Mouse (Mus musculus) left cerebral cortex, adult 11 months (tissue): ENCODE measurements around the gene Fer1l4.

Experiments
- DNase-seq: peaks from one replicate; pipeline ENCODE4 v3.0.0; 2022; ENCODE audit warnings: low spot score

The Fer1l4 gene

DNA sequence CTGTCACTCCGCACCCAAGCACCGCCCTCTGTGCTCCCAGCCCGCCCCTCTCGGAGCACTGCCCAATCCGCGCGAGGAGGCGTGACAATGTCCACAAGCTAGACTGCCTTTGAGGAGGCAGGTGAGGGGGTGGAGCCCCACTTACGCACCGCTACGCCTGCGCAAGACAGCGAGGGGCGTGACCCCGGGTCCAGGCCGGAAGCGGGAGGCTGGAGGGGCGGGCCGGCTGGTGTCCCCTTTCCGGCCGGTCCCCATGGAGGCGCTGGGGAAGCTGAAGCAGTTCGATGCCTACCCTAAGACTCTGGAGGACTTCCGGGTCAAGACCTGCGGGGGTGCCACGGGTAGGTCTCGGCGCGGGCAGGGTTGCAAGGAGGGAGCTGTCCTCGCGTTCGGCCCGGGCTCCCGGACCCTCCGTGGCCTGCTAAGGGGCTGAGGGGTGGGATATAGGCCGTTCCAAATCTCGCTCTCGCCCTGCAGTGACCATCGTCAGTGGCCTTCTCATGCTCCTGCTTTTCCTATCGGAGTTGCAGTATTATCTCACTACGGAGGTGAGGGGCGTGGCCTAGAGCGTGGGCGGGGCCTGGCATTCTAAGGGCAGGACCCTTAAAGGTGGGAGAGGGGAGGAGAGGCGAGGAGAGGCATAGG, 44.7 kb downstream of the Fer1l4 start, which contains the start of the genes 6430550D23Rik and Ergic3:
TSS of gene 6430550D23Rik (minus strand) at position 90 of the 645 bp plus-strand sequence.
TSS of gene Ergic3 (plus strand) at position 158 of the 645 bp plus-strand sequence.
- peak; percentile 97 for DNase-seq

- no peak for DNase-seq
Measured at GRCm38 (mm10) chr2:156005393-156005792, 47.4 kb downstream of the Fer1l4 start.

GRCm38 (mm10) chr2:155991863-155992321, 60.9 kb downstream of the Fer1l4 start:
- no peak for DNase-seq

GRCm38 (mm10) chr2:155991151-155991550, 61.6 kb downstream of the Fer1l4 start:
- no peak for DNase-seq

DNA sequence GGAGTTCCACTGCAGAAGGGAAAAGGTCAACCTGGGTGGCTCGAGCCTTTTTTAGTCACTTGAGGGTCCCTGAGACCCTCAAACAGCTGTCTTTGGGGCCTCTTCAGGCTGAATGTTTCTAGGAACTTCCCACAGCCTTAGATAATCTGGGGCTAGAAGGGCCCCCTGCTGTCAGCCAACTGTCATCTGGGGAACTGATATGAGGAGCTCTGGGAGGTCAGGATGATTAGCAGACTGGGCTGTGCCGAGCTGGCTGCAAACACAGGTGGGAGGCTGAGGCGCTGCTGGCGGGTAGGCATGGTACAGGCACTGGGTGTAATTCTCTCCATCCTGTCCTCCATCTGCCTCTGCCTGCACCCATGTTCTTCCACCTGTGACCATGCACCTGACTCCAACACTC, 63.7 kb downstream of the Fer1l4 start:
- no peak for DNase-seq

DNA sequence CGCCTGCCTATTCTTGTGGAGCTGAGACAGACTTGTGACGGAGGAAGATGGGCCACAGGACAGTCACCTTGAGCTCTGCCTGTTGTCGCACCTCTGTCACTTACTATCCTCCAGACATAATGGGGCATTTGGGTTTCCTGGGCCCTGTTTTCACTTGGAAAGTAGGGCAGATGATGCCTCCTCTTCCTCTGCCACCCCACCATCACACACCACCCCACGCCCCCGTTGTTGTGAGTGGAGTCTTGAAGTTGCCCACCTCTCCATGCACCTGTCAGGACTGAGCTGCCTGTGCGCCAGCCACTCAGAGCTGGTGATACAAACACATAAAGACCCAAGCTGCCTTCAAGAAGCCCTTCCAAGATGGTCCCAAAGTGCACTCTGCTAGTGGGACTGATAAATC, 65.6 kb downstream of the Fer1l4 start:
- DNase-seq, result no peak

GRCm38 (mm10) chr2:155985776-155986175, 67.0 kb downstream of the Fer1l4 start:
- no peak for DNase-seq

DNA sequence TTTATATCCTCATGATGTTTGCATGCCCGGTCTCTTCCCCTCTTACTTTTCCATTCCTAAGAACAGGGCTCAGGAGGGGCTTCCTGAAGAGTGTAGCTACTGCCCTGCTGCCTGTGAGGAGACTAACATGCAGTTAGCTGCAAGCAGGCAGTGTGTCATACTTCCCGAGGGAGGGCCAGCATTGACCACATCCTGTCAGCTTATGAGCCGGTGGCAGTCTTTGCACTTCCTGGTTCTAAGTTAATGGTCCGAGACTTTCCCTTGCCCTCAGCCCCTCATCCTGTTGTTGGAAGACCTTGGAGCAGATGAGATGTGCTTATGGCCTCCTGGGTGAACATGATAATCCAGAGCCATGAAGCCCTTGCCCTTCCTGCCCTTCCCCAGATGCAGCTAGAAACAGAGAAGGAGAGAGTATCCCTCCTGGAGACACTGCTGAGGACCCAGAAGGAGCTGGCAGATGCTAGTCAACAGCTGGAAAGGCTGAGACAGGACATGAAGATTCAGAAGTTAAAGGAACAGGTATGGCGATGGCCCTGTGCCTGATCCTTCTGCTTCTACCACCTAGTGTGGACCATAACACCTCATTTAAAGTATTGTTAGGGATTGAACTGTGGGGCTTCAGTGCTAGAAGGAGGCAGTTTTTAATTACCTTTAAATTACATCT, 73.3 kb downstream of the Fer1l4 start:
- no peak for DNase-seq

DNA sequence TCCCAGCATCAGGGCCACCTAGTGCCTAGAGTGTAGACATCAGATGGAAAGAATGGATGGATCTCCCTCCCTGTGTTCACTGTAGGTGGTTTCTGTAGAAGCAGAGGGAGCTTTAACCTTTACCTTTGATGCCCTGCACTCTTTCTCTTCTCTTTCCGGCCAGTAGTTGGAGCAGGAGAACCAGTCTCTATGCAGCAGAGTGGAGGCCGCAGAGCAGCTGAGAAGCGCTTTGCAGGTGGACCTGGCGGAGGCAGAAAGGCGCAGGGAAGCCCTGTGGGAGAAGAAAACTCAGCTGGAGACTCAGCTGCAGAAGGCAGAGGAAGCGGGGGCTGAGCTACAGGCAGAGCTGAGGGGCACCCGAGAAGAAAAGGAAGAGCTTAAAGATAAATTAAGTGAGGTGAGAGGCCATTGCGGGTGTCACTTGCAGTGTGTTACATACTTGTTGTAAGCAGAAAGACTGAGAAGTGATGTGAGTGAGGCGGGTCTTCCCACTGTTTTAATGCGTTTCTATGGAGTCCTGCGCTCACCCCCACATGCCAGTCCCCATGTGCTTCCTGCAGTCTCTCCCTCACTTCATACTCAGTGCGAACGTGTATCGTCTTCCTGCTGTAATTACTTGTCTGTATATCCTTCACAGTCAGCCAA, 78.5 kb downstream of the Fer1l4 start:
- no peak for DNase-seq

GRCm38 (mm10) chr2:155973348-155973747, 79.4 kb downstream of the Fer1l4 start:
- no peak for DNase-seq
